Mouse (Mus musculus): ENCODE data around the gene Gipc1. TPM values are rescaled to one million over a fixed set of nuclear protein-coding genes. Genes with fewer than 3 reads are reported as not detected.

Gipc1 gene
- polyA plus RNA-seq, 1 experiment from 2014 or later, result 193 TPM

- Histone ChIP-seq H3K4me3 (no peak overlapping the region), H3K4me1 (no peaks in the 10 kb centered on the region), H3K9me3 (replicated peaks) (no peaks in the 10 kb centered on the region), H3K36me3 (no peaks in the 10 kb centered on the region), H3K9ac (no peak overlapping the region), H3K27me3 (peaks cover 4% of the 10 kb centered on the region; the same call in 1 of the 2 replicates), H3K4me2 (replicated peaks) (no peak overlapping the region), H3K27ac (no peak overlapping the region)
- 75% methylated on average over 8 of the region's 8 CpGs for WGBS
- no peak for ATAC-seq (ENCODE audit: low FRiP score)
Observed at GRCm38 (mm10) chr8:83707554-83707953, 55.1 kb downstream of the Gipc1 start.

Other genes with a start within 250 kb of the Gipc1 start
- 161 and 178 TPM in 2 replicates for gene Scoc, start 194.3 kb upstream of the Gipc1 start, polyA plus RNA-seq (2016; fragmentation: Nextera tagmentation; extraction: Ambion mirVana)
- gene Olfr370, start 116.9 kb upstream of the Gipc1 start, polyA plus RNA-seq (2016; fragmentation: Nextera tagmentation; extraction: Ambion mirVana), result 0.09 and 0.10 TPM in 2 replicates
- 307 and 342 TPM in 2 replicates for gene Ndufb7, start 86.0 kb upstream of the Gipc1 start, polyA plus RNA-seq (2016; fragmentation: Nextera tagmentation; extraction: Ambion mirVana)
- gene Tecr, start 44.7 kb upstream of the Gipc1 start, polyA plus RNA-seq (2016; fragmentation: Nextera tagmentation; extraction: Ambion mirVana), result 646 and 653 TPM in 2 replicates
- 57.1 and 62.8 TPM in 2 replicates for gene Dnajb1, start 44.5 kb upstream of the Gipc1 start, polyA plus RNA-seq (2016; fragmentation: Nextera tagmentation; extraction: Ambion mirVana)
- 0.70 and 0.93 TPM in 2 replicates for gene Ptger1, start 14.0 kb downstream of the Gipc1 start, polyA plus RNA-seq (2016; fragmentation: Nextera tagmentation; extraction: Ambion mirVana)
- 34.6 and 38.3 TPM in 2 replicates for gene Pkn1, start 46.5 kb downstream of the Gipc1 start, polyA plus RNA-seq (2016; fragmentation: Nextera tagmentation; extraction: Ambion mirVana)
- 119 and 135 TPM in 2 replicates for gene Ddx39, start 62.5 kb downstream of the Gipc1 start, polyA plus RNA-seq (2016; fragmentation: Nextera tagmentation; extraction: Ambion mirVana)
- gene Adgre5, start 88.6 kb downstream of the Gipc1 start, polyA plus RNA-seq (2016; fragmentation: Nextera tagmentation; extraction: Ambion mirVana), result 18.9 and 19.8 TPM in 2 replicates
- 38.7 and 41.5 TPM in 2 replicates for gene Adgrl1, start 247.4 kb downstream of the Gipc1 start, polyA plus RNA-seq (2016; fragmentation: Nextera tagmentation; extraction: Ambion mirVana)